Mouse (Mus musculus) urinary bladder, adult 18-20 months (tissue): ENCODE measurements around the gene Steap3.

Experiments
- DNase-seq, 2 experiments: peaks; one replicate each; pipeline ENCODE4 v3.0.0; 2022; ENCODE audit warnings: low spot score in 2 of 2, mixed read lengths in 2 of 2

Steap3 gene

GRCm38 (mm10) chr1:120146994-120147393 is 125.5 kb downstream of the Steap3 start:
- DNase-seq = no peak

DNA sequence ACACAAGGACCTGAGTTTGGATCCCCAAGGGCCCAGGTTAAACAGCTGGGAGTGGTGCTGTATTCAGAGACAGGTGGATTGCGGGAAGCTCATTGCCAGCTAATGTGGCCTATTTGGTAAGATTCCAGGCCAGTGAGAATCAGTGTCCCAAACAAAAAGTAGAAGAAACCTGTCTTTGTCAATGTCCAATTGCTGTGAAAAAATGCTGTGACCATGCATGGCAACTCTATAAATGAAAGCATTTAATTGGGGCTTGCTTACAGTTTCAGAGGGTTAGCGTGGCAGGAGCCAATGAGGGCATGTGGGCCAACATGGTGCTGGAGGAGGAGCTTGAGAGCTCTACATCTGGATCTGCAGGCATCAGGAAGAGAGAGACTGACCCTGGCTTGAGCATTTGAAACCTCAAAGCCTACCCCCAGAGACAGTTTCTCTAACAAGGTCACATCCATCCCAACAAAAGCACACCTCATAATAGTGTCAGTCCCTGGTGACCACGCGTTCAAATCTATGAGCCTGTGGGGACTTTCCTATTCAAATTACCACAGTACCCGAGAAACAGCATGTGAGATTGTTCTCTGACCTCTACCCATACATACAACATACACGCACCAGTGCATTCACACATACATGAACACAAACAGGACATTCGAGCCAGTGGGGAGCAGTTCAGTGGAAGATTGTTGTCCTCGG is 126.8 kb downstream of the Steap3 start:
- DNase-seq = no peak

- DNase-seq = no peak
Measured at GRCm38 (mm10) chr1:120142551-120142950, 130.0 kb downstream of the Steap3 start.
